Mouse (Mus musculus) midbrain, embryonic 11.5 days (tissue): ENCODE results near the gene Ccdc157. TPM values are rescaled to one million over a fixed set of nuclear protein-coding genes. Genes with fewer than 3 reads are reported as not detected.
A peak's percentile ranks its signal among the peaks of the same experiment; 100 is the strongest.

Experiments
- ATAC-seq: fragments of 200-750 bp; cut with Nextera tagmentation; 2 replicates; pipeline ENCODE4 v1.8.0; 2017; ENCODE audit warnings: moderate TSS enrichment, moderate library complexity; ENCODE audit not compliant: low FRiP score
- DNase-seq: peaks from one replicate; pipeline ENCODE4 v3.0.0; 2015; ENCODE audit warnings: low spot score; ENCODE audit errors: missing footprints
- H3K27ac ChIP-seq: fragments of 300-500 bp; sonication (generic); 2 replicates; pipeline ENCODE4 v1.5.1; 2014; ENCODE audit warnings: low read depth, low read length
- H3K27me3 ChIP-seq: fragments of 300-500 bp; sonication (generic); 2 replicates; pipeline ENCODE4 v1.6.1; 2014; ENCODE audit warnings: mild to moderate bottlenecking, low read length, moderate library complexity, mixed read lengths; ENCODE audit not compliant: control insufficient read depth, insufficient read depth
- H3K36me3 ChIP-seq: fragments of 300-500 bp; sonication (generic); 2 replicates; pipeline ENCODE4 v1.6.1; 2014; ENCODE audit warnings: mild to moderate bottlenecking, low read length, moderate library complexity, mixed read lengths; ENCODE audit not compliant: control insufficient read depth, insufficient read depth
- H3K4me1 ChIP-seq: fragments of 300-500 bp; sonication (generic); 2 replicates; pipeline ENCODE4 v1.6.1; 2014; ENCODE audit warnings: low read length; ENCODE audit not compliant: control insufficient read depth, insufficient read depth
- H3K4me2 ChIP-seq: fragments of 300-500 bp; sonication (generic); 2 replicates; pipeline ENCODE4 v1.6.1; 2014; ENCODE audit warnings: mild to moderate bottlenecking, moderate library complexity
- H3K4me3 ChIP-seq: fragments of 300-500 bp; sonication (generic); 2 replicates; pipeline ENCODE4 v1.5.1; 2014; ENCODE audit warnings: low read depth, low read length
- H3K9ac ChIP-seq: fragments of 300-500 bp; sonication (generic); 2 replicates; pipeline ENCODE4 v1.6.1; 2014; ENCODE audit warnings: low read length
- H3K9me3 ChIP-seq: fragments of 300-500 bp; sonication (generic); 2 replicates; pipeline ENCODE4 v1.6.1; 2016; ENCODE audit warnings: low read length; ENCODE audit not compliant: control insufficient read depth
- WGBS: fragments of 180-500 bp; shearing (Covaris S2); extraction: QIAGEN DNeasy Blood & Tissue Kit; methylation state at CpG from one replicate; pipeline ENCODE4 v1.1.7; 2014; 5-methylcytosine and 5-hydroxymethylcytosine counted together
- polyA plus RNA-seq: library from polyadenylated mRNA; unstranded; fragments of >200 nt; fragmentation: Nextera tagmentation; extraction: Ambion mirVana; gene quantifications from 2 replicates; pipeline ENCODE4 v1.2.1, GENCODE M21; 2014

Ccdc157 gene
- polyA plus RNA-seq, 1 experiment from 2014 or later = 2.5 TPM

DNA sequence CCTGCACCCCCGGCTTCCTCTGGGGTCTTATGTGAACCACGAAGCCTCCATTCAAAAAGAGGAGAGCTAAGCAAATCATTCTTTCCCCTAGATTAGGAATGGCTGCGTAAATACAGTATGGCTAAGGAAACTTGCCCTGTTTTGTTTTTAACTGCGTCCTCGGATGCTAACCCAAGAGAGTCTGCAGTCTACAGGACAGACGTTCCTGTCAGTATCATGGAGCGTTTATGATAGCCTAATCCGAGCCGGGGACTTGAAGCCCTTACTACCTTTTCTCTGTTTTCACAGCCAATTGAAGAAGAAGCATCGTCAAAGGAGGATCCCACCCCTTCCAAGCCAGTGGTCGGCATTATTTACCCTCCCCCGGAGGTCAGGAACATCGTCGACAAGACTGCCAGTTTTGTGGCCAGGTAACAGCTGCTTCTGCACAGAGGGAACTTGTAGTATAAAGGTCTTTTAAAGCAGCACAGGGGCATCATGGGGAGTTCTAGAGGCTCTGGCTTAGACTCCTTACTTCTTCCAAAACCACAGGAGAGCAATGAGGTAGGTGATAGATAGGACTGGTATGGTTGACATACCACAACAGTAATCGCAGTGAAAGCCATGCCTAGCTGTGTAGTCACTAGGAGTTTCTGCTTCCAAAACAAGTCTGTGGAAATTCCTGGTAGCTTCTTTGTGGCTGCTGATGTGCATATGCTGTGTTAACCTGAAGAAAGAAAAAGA lies 826 bp upstream of the Ccdc157 start:
- Histone ChIP-seq H3K4me2 (peak overlapping the region; percentile 91), H3K9me3 (no peaks in the 10 kb centered on the region), H3K27ac (no peak overlapping the region), H3K36me3 (peaks cover 25% of the 10 kb centered on the region), H3K9ac (peak overlapping the region; percentile 66), H3K4me1 (peaks cover 17% of the 10 kb centered on the region), H3K27me3 (no peaks in the 10 kb centered on the region), H3K4me3 (peak overlapping the region; percentile 51)
- WGBS = 11% methylated on average over 15 of the region's 15 CpGs
- ATAC-seq (no peak), DNase-seq (no peak)

DNA sequence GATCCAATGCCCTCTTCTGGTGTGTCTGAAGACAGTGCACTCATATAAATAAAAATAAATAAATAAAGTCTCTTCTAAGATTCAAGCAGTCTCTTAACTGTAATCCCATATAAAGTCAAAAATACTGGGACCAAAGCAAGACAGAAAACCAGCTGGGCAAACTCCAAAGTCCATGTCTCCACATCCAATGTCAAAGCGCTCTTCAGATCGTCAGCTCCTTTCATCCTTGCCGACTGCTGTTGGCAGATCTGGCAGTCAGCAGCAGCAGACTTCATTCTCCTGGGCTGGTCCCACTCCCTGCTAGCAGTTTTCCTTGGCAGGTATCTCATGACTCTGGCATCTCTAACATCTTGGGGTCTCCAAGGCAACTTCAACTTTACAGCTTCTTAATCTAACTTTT lies 1.4 kb downstream of the Ccdc157 start:
- Histone ChIP-seq H3K27ac (no peak overlapping the region), H3K4me3 (no peak overlapping the region), H3K9me3 (no peaks in the 10 kb centered on the region), H3K36me3 (peaks cover 11% of the 10 kb centered on the region), H3K4me2 (no peak overlapping the region), H3K9ac (no peak overlapping the region), H3K4me1 (peaks cover 15% of the 10 kb centered on the region), H3K27me3 (no peaks in the 10 kb centered on the region)
- DNase-seq = no peak
- no peak for ATAC-seq
- 99% methylated on average over 3 of the region's 3 CpGs for WGBS

DNA sequence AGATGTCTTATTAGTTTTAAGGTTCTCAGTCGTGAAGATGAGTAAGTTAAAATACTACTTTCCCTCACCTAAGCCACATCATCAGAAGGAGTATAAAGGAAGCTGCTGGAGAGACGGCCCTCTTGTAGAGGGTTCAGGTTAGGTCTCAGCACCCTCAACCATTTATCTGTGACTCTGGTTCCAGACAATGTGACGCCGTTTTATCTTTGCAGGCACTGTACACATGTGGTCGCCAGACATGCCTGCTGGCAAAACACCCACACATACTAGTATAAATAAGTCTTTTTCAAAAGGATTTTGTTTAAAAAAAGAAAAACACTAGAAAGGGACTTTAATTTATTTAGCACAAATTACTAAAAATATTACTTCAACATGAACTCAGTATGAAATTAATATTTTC lies 4.5 kb downstream of the Ccdc157 start:
- H3K4me3 ChIP-seq = no peak overlapping the region
- 79% methylated on average over 5 of the region's 5 CpGs for WGBS
- ATAC-seq = no peak

DNA sequence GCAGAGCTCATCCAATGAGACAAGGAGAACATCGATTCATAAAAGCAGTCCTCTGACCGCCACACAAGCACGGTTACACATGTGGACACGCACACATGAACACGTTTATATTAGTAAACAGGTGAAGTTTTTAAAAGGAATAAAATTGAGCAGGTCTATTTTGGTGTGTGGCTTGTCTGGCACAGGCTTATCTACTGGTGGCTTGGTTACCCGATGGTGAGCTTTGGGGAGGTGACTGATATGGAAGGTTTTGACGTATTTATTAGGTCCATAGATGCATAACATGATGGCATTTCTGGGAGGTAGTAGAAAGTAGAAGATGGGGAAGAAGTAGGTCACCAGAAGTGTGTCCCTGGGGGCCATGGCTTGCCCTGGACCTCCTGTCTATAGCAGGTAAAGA lies 6.4 kb downstream of the Ccdc157 start:
- H3K36me3 ChIP-seq = no peaks in the 10 kb centered on the region
- H3K4me2 ChIP-seq = no peak overlapping the region
- H3K4me3 ChIP-seq = no peak overlapping the region
- no peaks in the 10 kb centered on the region for H3K27me3 ChIP-seq
- DNase-seq (no peak), ATAC-seq (no peak)
- H3K27ac ChIP-seq = no peak overlapping the region
- 93% methylated on average over 7 of the region's 7 CpGs for WGBS
- no peaks in the 10 kb centered on the region for H3K9me3 ChIP-seq
- no peaks in the 10 kb centered on the region; the same call in 1 of the 2 replicates for H3K4me1 ChIP-seq
- H3K9ac ChIP-seq = no peak overlapping the region

More for the DNA sequence above, 4.5 kb downstream of the Ccdc157 start:
- Histone ChIP-seq H3K4me2 (no peak overlapping the region), H3K4me1 (peaks cover 2% of the 10 kb centered on the region; the same call in 1 of the 2 replicates), H3K27ac (no peak overlapping the region), H3K9me3 (no peaks in the 10 kb centered on the region), H3K27me3 (no peaks in the 10 kb centered on the region), H3K36me3 (no peaks in the 10 kb centered on the region), H3K9ac (no peak overlapping the region)
- DNase-seq = no peak

DNA sequence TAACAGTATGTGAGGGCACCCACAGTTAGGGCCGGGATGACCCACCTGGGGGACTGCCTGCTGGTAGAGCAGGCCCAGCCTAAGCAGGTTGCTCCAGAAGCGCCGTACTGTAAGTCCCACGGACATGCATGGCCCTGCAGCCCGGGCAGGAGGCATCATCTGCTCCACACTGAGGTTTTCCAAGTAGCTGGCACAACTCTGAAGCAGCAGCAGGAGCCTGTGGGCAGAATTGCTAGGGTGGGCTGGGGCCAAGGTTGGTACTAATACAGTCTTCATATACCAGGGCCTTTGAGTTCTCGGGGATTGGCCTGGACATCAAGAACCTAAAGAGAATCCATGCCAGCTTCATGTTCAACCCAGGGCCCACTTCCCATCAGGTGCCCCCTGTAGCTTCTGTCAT lies 10.2 kb downstream of the Ccdc157 start:
- Histone ChIP-seq H3K27ac (no peak overlapping the region), H3K4me1 (no peaks in the 10 kb centered on the region), H3K4me2 (no peak overlapping the region), H3K9me3 (no peaks in the 10 kb centered on the region), H3K27me3 (no peaks in the 10 kb centered on the region), H3K4me3 (no peak overlapping the region), H3K9ac (no peak overlapping the region), H3K36me3 (no peaks in the 10 kb centered on the region)
- 85% methylated on average over 6 of the region's 6 CpGs for WGBS
- DNase-seq (no peak), ATAC-seq (no peak)

DNA sequence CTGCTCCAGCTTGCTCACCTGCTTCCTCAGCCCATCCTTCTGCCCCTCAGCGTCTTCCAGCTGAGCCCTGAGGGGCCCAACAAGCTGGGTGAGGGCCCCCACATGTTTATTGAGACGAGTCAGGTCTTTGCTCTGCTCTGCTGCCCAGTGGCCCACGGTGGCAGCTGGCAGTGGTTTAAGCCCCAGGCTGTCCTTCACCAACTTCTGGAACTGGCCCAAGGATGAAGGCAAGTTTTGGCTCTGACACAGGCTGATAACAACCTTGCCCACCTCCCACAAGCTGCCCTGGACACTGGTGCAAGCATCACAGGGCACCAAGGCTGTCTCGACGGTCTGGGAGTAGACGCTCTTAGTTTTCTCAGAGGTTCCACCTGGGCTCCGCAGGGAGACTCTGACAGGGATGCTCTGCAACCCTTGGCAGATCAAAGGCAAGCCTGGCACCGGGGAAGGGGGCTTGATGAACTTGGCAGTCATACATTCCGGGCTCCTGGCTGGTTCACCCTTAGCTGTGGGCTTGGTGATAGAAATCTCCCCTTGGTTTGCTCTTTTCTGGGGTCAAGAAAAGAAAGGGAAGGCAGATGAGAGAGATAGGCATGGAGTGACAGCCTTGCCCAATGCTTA lies 11.4 kb downstream of the Ccdc157 start:
- Histone ChIP-seq H3K27ac (no peak overlapping the region), H3K4me2 (no peak overlapping the region), H3K27me3 (no peaks in the 10 kb centered on the region), H3K9ac (no peak overlapping the region), H3K4me3 (no peak overlapping the region), H3K4me1 (no peaks in the 10 kb centered on the region), H3K9me3 (no peaks in the 10 kb centered on the region), H3K36me3 (0 out of 2 replicates have a peak, but pooled peaks cover 1% of the 10 kb centered on the region)
- ATAC-seq (no peak), DNase-seq (no peak)
- WGBS = 90% methylated on average over 9 of the region's 9 CpGs

DNA sequence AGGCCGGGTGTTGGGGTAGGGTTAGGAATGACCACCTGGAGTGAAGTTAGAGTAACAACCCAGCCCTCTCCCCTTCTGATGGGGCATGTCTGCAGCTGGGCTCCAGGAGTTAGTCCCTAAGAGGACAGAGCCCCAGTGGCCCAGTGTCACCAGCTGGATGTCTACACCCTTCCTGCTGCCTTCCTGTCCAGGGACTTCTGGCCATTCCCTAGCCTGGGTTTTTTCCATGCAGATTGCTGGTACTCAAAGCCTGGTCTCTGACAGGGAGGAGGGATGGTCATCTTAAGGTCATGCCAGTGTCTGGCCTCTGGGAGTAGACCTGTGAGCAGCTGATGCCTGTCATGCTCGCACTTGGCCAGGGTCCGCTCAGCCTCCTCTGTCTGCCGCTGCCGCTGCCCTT lies 12.0 kb downstream of the Ccdc157 start:
- no peak overlapping the region for H3K27ac ChIP-seq
- 83% methylated on average over 5 of the region's 5 CpGs for WGBS

DNA sequence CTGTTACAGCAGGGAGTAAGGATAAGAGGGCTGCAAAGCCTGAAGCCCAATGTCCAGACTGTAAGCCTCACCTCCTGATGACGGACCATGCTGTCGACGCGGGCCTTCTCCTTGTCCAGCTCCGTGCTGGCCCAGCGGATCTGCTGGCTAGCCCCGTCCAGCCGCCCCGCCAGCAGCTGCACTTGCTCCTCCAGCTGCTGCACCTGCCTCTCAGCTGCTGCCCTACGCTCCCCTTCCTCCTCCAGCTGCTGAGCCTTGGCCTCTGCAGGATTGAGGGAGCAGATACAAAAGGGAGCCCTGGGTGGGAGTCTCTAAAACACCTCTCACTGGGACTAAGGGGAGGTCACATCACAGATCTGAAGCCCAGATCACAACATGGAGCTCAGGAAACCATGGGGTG lies 13.0 kb downstream of the Ccdc157 start:
- H3K9ac ChIP-seq = no peak overlapping the region
- DNase-seq (no peak), ATAC-seq (no peak)
- peaks cover 4% of the 10 kb centered on the region; the same call in 1 of the 2 replicates for H3K36me3 ChIP-seq
- WGBS = 85% methylated on average over 10 of the region's 10 CpGs
- no peaks in the 10 kb centered on the region for H3K27me3 ChIP-seq
- no peak overlapping the region for H3K4me2 ChIP-seq
- H3K4me3 ChIP-seq = no peak overlapping the region
- no peaks in the 10 kb centered on the region for H3K9me3 ChIP-seq
- no peak overlapping the region for H3K27ac ChIP-seq
- H3K4me1 ChIP-seq = no peaks in the 10 kb centered on the region

More for the DNA sequence above, 12.0 kb downstream of the Ccdc157 start:
- DNase-seq (no peak), ATAC-seq (no peak)
- Histone ChIP-seq H3K36me3 (peaks cover 4% of the 10 kb centered on the region; the same call in 1 of the 2 replicates), H3K9me3 (no peaks in the 10 kb centered on the region), H3K27me3 (no peaks in the 10 kb centered on the region), H3K4me1 (no peaks in the 10 kb centered on the region), H3K4me2 (no peak overlapping the region), H3K9ac (no peak overlapping the region), H3K4me3 (no peak overlapping the region)

DNA sequence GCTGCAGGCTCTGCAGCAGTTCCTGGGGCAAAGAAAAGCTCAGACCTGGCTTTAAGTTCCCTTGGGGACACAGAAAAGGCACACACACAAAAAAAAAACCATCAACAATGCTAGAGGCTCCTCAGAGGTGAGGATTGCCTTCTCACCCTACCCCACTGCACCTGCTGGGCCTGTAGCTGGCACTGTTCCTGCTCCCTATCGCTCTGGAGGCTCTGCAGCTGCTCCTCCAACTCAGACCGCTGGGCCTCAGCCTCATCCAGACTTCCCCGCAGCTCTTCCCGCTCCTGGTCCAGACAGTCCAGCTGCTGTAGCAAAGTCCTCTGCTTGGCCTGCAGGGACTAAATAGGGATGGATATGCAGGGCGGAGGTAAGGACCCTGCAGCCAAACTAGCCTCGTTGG lies 13.7 kb downstream of the Ccdc157 start:
- H3K4me1 ChIP-seq = no peaks in the 10 kb centered on the region
- peaks cover 4% of the 10 kb centered on the region; the same call in 1 of the 2 replicates for H3K36me3 ChIP-seq
- no peak overlapping the region for H3K9ac ChIP-seq
- 87% methylated on average over 6 of the region's 6 CpGs for WGBS
- no peak for ATAC-seq
- no peak for DNase-seq
- no peak overlapping the region for H3K4me3 ChIP-seq
- H3K9me3 ChIP-seq = no peaks in the 10 kb centered on the region
- H3K4me2 ChIP-seq = no peak overlapping the region
- H3K27me3 ChIP-seq = no peaks in the 10 kb centered on the region
- no peak overlapping the region for H3K27ac ChIP-seq
